Mouse (Mus musculus) embryo, embryonic 11 days (tissue): ENCODE measurements around the gene Ddah2.

Experiments
- DNase-seq: peaks from one replicate; pipeline ENCODE4 v3.0.0-alpha.2; 2015

The Ddah2 gene

GRCm38 (mm10) chr17:35052271-35052798 is 6.5 kb upstream of the Ddah2 start:
- no peak for DNase-seq

DNA sequence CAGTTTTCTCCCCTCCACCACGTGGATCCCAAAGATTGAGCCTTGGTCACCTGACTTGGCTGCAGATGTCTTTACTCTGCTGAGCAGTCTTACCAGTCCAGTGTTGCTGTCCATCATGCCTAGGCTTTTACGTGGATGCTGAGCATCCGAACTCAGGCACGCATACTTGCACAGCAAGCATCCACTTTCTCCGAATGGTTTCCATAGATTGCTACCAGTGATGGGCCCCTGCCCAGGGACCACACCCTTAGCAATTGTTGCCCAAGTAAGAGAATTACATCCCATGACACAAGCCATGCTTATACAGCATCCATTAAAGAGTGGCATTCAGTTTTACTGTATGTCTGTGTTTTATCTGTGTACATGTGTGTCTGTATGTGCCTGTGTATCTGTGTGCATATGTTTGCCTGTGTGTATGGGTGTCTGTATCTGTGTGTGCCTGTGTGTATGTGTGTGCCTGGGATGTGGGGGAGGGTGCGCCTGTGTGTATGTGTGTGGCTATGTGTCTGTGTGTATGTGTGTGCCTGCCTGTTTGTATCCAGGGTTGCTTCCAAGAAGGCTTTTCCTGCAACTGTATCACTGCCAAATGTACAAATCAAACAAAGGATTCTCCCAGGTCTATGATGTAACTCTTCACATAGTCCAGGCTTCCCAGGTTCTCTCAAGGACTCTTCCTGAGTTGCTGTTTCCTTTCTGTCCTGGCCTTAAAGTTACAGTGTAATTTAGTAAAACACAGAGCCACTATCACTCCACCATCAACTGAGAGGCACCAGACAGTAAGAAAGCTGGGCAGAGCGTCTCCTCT is 2.9 kb upstream of the Ddah2 start:
- no peak for DNase-seq

- no peak for DNase-seq
These were observed 1.7 kb upstream of the Ddah2 start for GRCm38 (mm10) chr17:35057090-35057489.

DNA sequence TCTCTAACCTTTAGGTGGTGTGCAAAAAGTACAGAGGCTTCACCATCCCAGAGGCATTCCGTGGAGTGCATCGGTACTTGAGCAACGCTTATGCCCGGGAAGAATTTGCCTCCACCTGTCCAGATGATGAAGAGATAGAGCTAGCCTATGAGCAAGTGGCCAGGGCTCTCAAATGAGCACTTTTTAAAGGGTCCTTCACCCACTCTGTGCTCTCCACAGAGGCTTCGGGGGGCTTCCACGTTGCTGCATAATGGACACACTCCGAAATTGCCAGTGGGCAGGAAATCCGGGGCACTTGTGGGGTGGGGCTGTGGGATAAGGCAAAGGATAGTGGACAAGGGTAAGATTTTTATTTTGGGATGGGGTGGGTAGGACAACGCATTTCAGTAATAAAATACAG is 519 bp upstream of the Ddah2 start:
- no peak for DNase-seq

- no peak for DNase-seq
These were observed 1.2 kb downstream of the Ddah2 start for GRCm38 (mm10) chr17:35060071-35060470.

GRCm38 (mm10) chr17:35060737-35061297 is 2.0 kb downstream of the Ddah2 start:
- no peak for DNase-seq

DNA sequence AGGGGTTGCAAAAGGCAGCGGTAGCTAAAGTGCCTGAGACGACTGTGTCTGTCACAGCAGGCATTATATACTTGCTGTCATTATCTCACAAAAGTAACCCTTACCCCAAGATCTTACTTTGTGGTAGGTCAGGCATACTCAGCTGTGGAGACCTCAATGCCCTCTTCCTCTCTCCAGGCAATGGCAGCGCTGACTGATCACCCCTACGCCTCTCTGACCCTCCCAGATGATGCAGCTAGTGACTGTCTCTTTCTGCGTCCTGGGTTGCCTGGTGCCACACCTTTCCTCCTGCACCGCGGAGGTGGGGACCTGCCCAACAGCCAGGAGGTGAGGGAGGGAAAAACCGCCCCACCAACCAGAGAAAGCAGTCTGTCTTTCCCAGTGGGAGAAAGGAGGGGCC is 2.5 kb downstream of the Ddah2 start:
- no peak for DNase-seq

- no peak for DNase-seq
These were observed 4.6 kb downstream of the Ddah2 start for GRCm38 (mm10) chr17:35063466-35063865.

- no peak for DNase-seq
These were observed 5.6 kb downstream of the Ddah2 start for GRCm38 (mm10) chr17:35064378-35064877.

DNA sequence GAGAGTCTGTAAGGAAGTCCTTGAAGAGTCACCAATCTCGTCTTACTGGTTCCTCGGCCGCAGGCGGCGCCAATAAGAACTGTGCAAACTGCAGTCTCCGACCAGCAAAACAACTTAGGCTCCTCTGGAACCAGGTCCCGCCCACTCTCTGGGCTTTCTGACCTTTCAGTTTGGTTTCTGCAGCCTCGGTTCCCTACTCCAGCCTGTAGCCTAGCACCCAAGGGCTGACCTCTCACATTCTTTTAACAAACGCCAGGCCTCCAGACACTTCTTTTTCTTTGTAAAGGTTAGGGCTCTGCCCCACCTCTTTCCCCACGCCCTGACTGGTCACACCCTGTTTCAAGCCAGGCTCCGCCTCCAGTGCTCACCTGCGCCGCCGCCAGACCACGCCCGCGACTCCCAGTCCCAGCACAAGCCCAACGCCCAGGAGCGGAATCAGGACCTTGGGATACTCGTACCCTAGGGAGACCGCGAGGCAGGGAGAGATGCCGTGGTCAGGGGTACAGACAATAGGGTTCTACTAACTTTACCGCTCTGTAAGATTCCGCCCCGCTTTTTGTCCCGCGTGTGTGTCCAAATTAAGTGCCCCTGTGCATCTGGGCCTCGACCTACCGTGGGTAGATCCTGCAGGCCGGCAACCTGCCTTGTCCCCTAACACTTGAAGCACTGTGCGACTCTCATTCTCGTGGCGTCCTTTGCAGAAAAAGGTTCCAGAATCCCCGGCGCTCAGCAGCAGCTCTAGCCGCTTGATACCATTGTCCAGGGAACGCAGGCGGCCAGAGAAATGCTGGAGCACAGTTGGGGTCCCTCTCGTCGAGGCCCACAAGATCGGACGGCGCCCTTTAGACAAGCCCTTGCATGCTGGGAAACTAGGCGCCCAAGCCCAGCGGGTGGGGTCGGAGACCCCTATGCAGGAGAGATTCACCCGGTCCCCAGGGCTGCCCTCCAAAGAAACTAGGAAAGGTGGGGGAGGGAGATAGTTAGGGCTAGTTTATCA is 6.4 kb downstream of the Ddah2 start, which contains the start of gene Ly6g6c:
Ly6g6c (plus strand) TSS at position 438 of the 997 bp plus-strand sequence.
- peak; percentile 77 for DNase-seq

GRCm38 (mm10) chr17:35066084-35066483 is 7.2 kb downstream of the Ddah2 start, which contains the start of gene Mpig6b:
Gene Mpig6b (minus strand): TSS chr17:35066184.
- DNase-seq, result no peak

GRCm38 (mm10) chr17:35068213-35068914 is 9.5 kb downstream of the Ddah2 start:
- no peak for DNase-seq

DNA sequence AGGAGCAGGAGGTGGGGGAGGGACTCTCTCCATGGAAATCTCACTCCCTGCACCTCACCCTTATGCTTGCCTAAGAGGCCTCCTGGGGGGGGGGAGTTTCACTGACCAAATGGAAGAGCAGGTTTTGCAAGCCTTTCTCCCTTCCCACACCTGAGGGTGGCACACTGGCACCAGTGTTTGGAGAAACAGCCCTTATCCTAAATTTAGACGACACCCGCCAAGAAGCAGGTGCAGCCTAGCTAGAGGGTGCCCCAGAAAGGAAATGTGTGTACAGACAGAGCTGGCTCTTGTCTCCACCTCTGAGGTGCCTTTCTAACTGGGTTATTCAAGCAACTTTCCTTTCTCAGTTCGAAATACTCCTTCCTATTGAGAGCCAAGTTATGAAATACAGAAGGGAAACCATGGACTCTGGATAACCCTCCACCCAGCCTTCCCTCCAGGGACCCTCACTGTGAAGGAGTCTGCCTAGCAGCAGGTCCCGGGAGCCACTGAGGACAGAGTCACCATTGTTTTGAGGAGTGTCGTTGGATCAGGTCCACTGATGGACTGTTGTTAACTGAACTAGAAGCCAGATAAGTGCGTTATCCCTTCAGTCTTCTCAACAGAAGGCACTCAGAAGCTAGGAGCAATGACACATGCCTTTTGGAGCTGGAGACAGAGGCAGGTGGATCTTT is 11.9 kb downstream of the Ddah2 start:
- no peak for DNase-seq

- DNase-seq, result no peak
These were observed 12.6 kb downstream of the Ddah2 start for GRCm38 (mm10) chr17:35071454-35071853.

DNA sequence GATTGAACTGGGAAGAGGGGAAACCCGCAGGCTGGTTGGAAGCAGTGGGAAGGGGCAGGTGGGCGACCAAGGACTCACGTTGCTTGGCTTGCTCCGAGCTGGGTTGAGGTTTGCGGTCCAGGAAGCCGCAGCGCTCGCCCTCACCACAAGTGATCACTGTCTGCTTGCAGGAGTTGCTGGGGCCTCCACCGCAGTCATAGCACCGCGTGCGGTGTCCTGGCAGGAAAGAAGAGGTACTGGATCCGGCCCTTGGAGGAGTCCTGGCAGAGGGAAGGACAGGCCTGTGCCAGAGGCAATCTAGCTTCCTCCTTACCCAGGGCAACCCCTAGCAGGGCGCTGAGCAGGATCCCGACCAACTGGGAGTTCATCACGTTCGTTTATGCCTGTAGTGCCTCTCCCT is 15.3 kb downstream of the Ddah2 start:
- DNase-seq, result no peak

GRCm38 (mm10) chr17:35076507-35077176 is 17.8 kb downstream of the Ddah2 start, which contains the start of gene Ly6g6e:
Gene Ly6g6e (plus strand): TSS chr17:35076902.
- DNase-seq, result no peak

GRCm38 (mm10) chr17:35077285-35077684 is 18.4 kb downstream of the Ddah2 start:
- no peak for DNase-seq

GRCm38 (mm10) chr17:35077786-35078233 is 19.0 kb downstream of the Ddah2 start, which contains the start of gene Ly6g6d:
Gene Ly6g6d (minus strand): TSS chr17:35078065.
- DNase-seq, result peak; percentile 64

DNA sequence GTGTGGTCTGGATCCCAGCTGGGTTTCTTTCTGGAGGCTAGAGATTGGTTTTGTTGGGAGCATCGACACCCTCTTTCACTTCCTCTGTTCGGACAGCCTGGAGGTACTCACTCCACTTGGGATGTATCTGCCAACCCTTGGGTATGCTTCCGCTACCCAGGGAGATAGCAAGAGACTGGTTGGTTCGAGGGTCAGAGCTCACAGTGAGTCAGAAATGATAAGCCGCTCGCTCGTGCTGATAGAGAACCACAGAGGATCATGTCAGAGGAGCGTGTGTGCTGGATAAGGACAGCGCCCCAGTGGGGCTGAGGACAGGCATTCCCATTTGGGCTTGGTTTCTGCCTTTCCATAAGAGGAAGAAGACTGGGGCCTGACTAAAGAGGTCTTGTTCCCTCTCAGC is 20.9 kb downstream of the Ddah2 start:
- DNase-seq, result no peak

DNA sequence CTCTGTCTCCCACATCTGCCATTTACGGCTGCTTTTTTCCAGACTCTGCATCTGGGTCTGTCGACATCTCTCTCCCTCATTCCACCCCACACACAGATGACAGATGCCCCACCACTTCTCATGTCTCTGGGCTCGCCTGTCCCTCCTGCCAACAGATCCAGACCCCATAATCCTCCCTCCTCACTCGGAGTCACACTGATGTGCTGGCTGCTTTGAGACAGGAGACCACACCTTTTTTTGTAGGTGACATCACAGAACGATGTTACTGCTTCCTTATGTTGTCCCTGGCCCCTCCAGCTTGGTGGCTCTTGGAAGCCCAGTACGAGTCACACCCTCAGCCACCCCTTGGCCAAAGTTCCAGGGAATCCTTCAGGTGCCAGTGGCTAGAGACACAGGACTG is 21.4 kb downstream of the Ddah2 start:
- no peak for DNase-seq

- DNase-seq, result no peak
These were observed 21.9 kb downstream of the Ddah2 start for GRCm38 (mm10) chr17:35080710-35081109.
